Mouse (Mus musculus): ENCODE measurements around the gene Armh3.
A peak's percentile ranks its signal among the peaks of the same experiment; 100 is the strongest.
"Not testable (repeated sequence)": the region's sequence is repeated elsewhere in the genome, so short reads cannot be mapped to it uniquely, and the experiment has no call there.

Armh3 gene

GRCm38 (mm10) chr19:45817816-45818490 lies 180.3 kb downstream of the Armh3 start:
- no peak for DNase-seq (ENCODE audit: low spot score)

GRCm38 (mm10) chr19:45816727-45817126 lies 181.6 kb downstream of the Armh3 start:
- DNase-seq (ENCODE audit: low spot score): no peak

- DNase-seq (ENCODE audit: low spot score): no peak
These were observed 182.4 kb downstream of the Armh3 start, which contains the start of gene Kcnip2 for GRCm38 (mm10) chr19:45815831-45816405. TSS of gene Kcnip2 (minus strand) at chr19:45816061.

- DNase-seq (ENCODE audit: low spot score): no peak
These were observed 183.1 kb downstream of the Armh3 start for GRCm38 (mm10) chr19:45815170-45815569.

GRCm38 (mm10) chr19:45813801-45814200 lies 184.5 kb downstream of the Armh3 start:
- no peak for DNase-seq (ENCODE audit: low spot score)

GRCm38 (mm10) chr19:45813263-45813662 lies 185.0 kb downstream of the Armh3 start:
- peak; percentile 90 for DNase-seq (ENCODE audit: low spot score)

GRCm38 (mm10) chr19:45812673-45813252 lies 185.5 kb downstream of the Armh3 start:
- no peak for DNase-seq (ENCODE audit: low spot score)

GRCm38 (mm10) chr19:45812115-45812514 lies 186.2 kb downstream of the Armh3 start:
- DNase-seq (ENCODE audit: low spot score): no peak

- no peak for DNase-seq (ENCODE audit: low spot score)
These were observed 187.1 kb downstream of the Armh3 start for GRCm38 (mm10) chr19:45811028-45811674.

GRCm38 (mm10) chr19:45807732-45808131 lies 190.6 kb downstream of the Armh3 start:
- DNase-seq (ENCODE audit: low spot score): no peak

- not testable (repeated sequence) for DNase-seq (ENCODE audit: low spot score)
These were observed 192.5 kb downstream of the Armh3 start for GRCm38 (mm10) chr19:45805817-45806216.

GRCm38 (mm10) chr19:45804593-45805368 lies 193.5 kb downstream of the Armh3 start:
- no peak for DNase-seq (ENCODE audit: low spot score)

GRCm38 (mm10) chr19:45803408-45803807 lies 194.9 kb downstream of the Armh3 start:
- no peak for DNase-seq (ENCODE audit: low spot score)

GRCm38 (mm10) chr19:45802702-45803101 lies 195.6 kb downstream of the Armh3 start:
- no peak for DNase-seq (ENCODE audit: low spot score)

- DNase-seq (ENCODE audit: low spot score): no peak
These were observed 201.4 kb downstream of the Armh3 start for GRCm38 (mm10) chr19:45796879-45797278.

GRCm38 (mm10) chr19:45796061-45796556 lies 202.2 kb downstream of the Armh3 start:
- DNase-seq (ENCODE audit: low spot score): no peak

GRCm38 (mm10) chr19:45795406-45795944 lies 202.8 kb downstream of the Armh3 start:
- no peak for DNase-seq (ENCODE audit: low spot score)

- DNase-seq (ENCODE audit: low spot score): no peak
These were observed 203.6 kb downstream of the Armh3 start for GRCm38 (mm10) chr19:45794718-45795117.

- DNase-seq (ENCODE audit: low spot score): no peak
These were observed 205.9 kb downstream of the Armh3 start for GRCm38 (mm10) chr19:45792404-45792803.

- no peak for DNase-seq (ENCODE audit: low spot score)
These were observed 208.1 kb downstream of the Armh3 start for GRCm38 (mm10) chr19:45789888-45790874.

Measured in layer of hippocampus, adult 9-10 months (tissue).